Mouse (Mus musculus) frontal cortex, postnatal 25 days (tissue): ENCODE results near the gene Heatr5a.

ENCODE experiments used
- DNase-seq, 2 experiments: peaks; one replicate each; pipeline ENCODE4 v3.0.0; 2022; ENCODE audit warnings: low spot score in 2 of 2

Heatr5a gene

GRCm38 (mm10) chr12:51847953-51848680 lies 123.0 kb downstream of the Heatr5a start:
- DNase-seq, result no peak

GRCm38 (mm10) chr12:51845261-51845660 lies 125.9 kb downstream of the Heatr5a start:
- no peak for DNase-seq

- peak; percentile 92 for DNase-seq
Observed at GRCm38 (mm10) chr12:51844771-51845256, 126.3 kb downstream of the Heatr5a start.

GRCm38 (mm10) chr12:51843576-51844520 lies 127.3 kb downstream of the Heatr5a start:
- no peak for DNase-seq

GRCm38 (mm10) chr12:51842081-51842864 lies 128.8 kb downstream of the Heatr5a start:
- DNase-seq, result no peak

GRCm38 (mm10) chr12:51839856-51840255 lies 131.3 kb downstream of the Heatr5a start:
- DNase-seq, result no peak

- no peak for DNase-seq
Observed at GRCm38 (mm10) chr12:51835219-51835618, 135.9 kb downstream of the Heatr5a start.

- no peak for DNase-seq
Observed at GRCm38 (mm10) chr12:51831931-51832330, 139.2 kb downstream of the Heatr5a start.

GRCm38 (mm10) chr12:51831296-51831695 lies 139.8 kb downstream of the Heatr5a start:
- no peak for DNase-seq

- DNase-seq, result no peak
Observed at GRCm38 (mm10) chr12:51830671-51831070, 140.4 kb downstream of the Heatr5a start.

GRCm38 (mm10) chr12:51830077-51830402 lies 141.1 kb downstream of the Heatr5a start:
- DNase-seq, result no peak

GRCm38 (mm10) chr12:51829290-51830076 lies 141.6 kb downstream of the Heatr5a start, which contains the start of gene Hectd1:
TSS of gene Hectd1 (minus strand) at chr12:51829536.
- peak; percentile 71 to 74 for DNase-seq

- peak in 1 of 2 experiments; percentile 18 for DNase-seq
Observed at GRCm38 (mm10) chr12:51828716-51829289, 142.3 kb downstream of the Heatr5a start.

- no peak for DNase-seq
Observed at GRCm38 (mm10) chr12:51827958-51828650, 143.0 kb downstream of the Heatr5a start.
